Mouse (Mus musculus): ENCODE data around the gene Pecam1. TPM values are rescaled to one million over a fixed set of nuclear protein-coding genes. Genes with fewer than 3 reads are reported as not detected.

Pecam1 gene
- 51.7 and 55.0 TPM in 2 replicates for polyA plus RNA-seq (2015; fragmentation: Nextera tagmentation; extraction: Ambion mirVana)

- 58% methylated on average over 13 of the region's 13 CpGs for WGBS
- Histone ChIP-seq H3K27ac (ENCODE audit: low read length) (peak within 1 kb of the TSS; percentile 6; the same call in 1 of the 2 replicates), H3K4me3 (replicated peaks; ENCODE audit: low read length) (no peak within 1 kb of the TSS), H3K4me2 (ENCODE audit: low read depth, low read length) (no peak within 1 kb of the TSS), H3K4me1 (ENCODE audit: control insufficient read depth, insufficient read depth, low read length) (0 out of 2 replicates have a peak, but pooled peaks cover 3% of the 10 kb centered on the region), H3K27me3 (ENCODE audit: control insufficient read depth, insufficient read depth, low read length) (no peaks in the 10 kb centered on the region), H3K9ac (ENCODE audit: low read length) (no peak within 1 kb of the TSS), H3K36me3 (ENCODE audit: control insufficient read depth, insufficient read depth, low read length) (no peaks in the 10 kb centered on the region), H3K9me3 (replicated peaks; ENCODE audit: control insufficient read depth, low read length) (no peaks in the 10 kb centered on the region)
- ATAC-seq (ENCODE audit: insufficient read depth, low FRiP score) = no peak
These were observed at the start of gene Pecam1 for GRCm38 (mm10) chr11:106750121-106750751. TSS of gene Pecam1 (minus strand) at chr11:106750628.

- WGBS = 48% methylated on average over 9 of the region's 9 CpGs
- Histone ChIP-seq H3K9me3 (replicated peaks; ENCODE audit: control insufficient read depth, low read length) (no peaks in the 10 kb centered on the region), H3K9ac (ENCODE audit: low read length) (no peak overlapping the region), H3K36me3 (ENCODE audit: control insufficient read depth, insufficient read depth, low read length) (no peaks in the 10 kb centered on the region), H3K4me2 (ENCODE audit: low read depth, low read length) (no peak overlapping the region), H3K27me3 (ENCODE audit: control insufficient read depth, insufficient read depth, low read length) (no peaks in the 10 kb centered on the region), H3K4me1 (ENCODE audit: control insufficient read depth, insufficient read depth, low read length) (no peaks in the 10 kb centered on the region), H3K27ac (ENCODE audit: low read length) (no peak overlapping the region), H3K4me3 (replicated peaks; ENCODE audit: low read length) (no peak overlapping the region)
- no peak for ATAC-seq (ENCODE audit: insufficient read depth, low FRiP score)
These were observed 45.3 kb upstream of the Pecam1 start for GRCm38 (mm10) chr11:106795679-106796078.

GRCm38 (mm10) chr11:106793846-106794245 is 43.4 kb upstream of the Pecam1 start:
- Histone ChIP-seq H3K27ac (ENCODE audit: low read length) (no peak overlapping the region), H3K9me3 (replicated peaks; ENCODE audit: control insufficient read depth, low read length) (no peaks in the 10 kb centered on the region), H3K4me2 (ENCODE audit: low read depth, low read length) (no peak overlapping the region), H3K27me3 (ENCODE audit: control insufficient read depth, insufficient read depth, low read length) (no peaks in the 10 kb centered on the region), H3K4me1 (ENCODE audit: control insufficient read depth, insufficient read depth, low read length) (no peaks in the 10 kb centered on the region; the same call in 1 of the 2 replicates), H3K36me3 (ENCODE audit: control insufficient read depth, insufficient read depth, low read length) (no peaks in the 10 kb centered on the region), H3K4me3 (replicated peaks; ENCODE audit: low read length) (no peak overlapping the region), H3K9ac (ENCODE audit: low read length) (no peak overlapping the region)
- WGBS = 73% methylated on average over 4 of the region's 4 CpGs
- ATAC-seq (ENCODE audit: insufficient read depth, low FRiP score) = no peak

- WGBS = 2% methylated on average over 6 of the region's 6 CpGs
These were observed 39.2 kb upstream of the Pecam1 start for GRCm38 (mm10) chr11:106789649-106790048.

GRCm38 (mm10) chr11:106788775-106789459 is 38.5 kb upstream of the Pecam1 start, which contains the start of the genes Ddx5 and Cep95:
TSS of gene Ddx5 (minus strand) at chr11:106789185.
TSS of gene Cep95 (plus strand) at chr11:106789252.
- peak within 1 kb of the TSS; percentile 99 for H3K27ac ChIP-seq (ENCODE audit: low read length)
- peak; percentile 94 for ATAC-seq (ENCODE audit: insufficient read depth, low FRiP score)
- peaks cover 4% of the 10 kb centered on the region; the same call in 1 of the 2 replicates for H3K4me1 ChIP-seq (ENCODE audit: control insufficient read depth, insufficient read depth, low read length)
- H3K27me3 ChIP-seq (ENCODE audit: control insufficient read depth, insufficient read depth, low read length) = no peaks in the 10 kb centered on the region
- peaks cover 9% of the 10 kb centered on the region; the same call in 1 of the 2 replicates for H3K36me3 ChIP-seq (ENCODE audit: control insufficient read depth, insufficient read depth, low read length)
- H3K4me3 ChIP-seq (replicated peaks; ENCODE audit: low read length) = peak within 1 kb of the TSS; percentile 95
- under 1% methylated on average over 58 of the region's 58 CpGs for WGBS
- peak within 1 kb of the TSS; percentile 98 for H3K9ac ChIP-seq (ENCODE audit: low read length)
- H3K9me3 ChIP-seq (replicated peaks; ENCODE audit: control insufficient read depth, low read length) = no peaks in the 10 kb centered on the region
- peak within 1 kb of the TSS; percentile 94 for H3K4me2 ChIP-seq (ENCODE audit: low read depth, low read length)

More at GRCm38 (mm10) chr11:106789649-106790048, 39.2 kb upstream of the Pecam1 start:
- Histone ChIP-seq H3K4me3 (replicated peaks; ENCODE audit: low read length) (peak overlapping the region; percentile 95), H3K27me3 (ENCODE audit: control insufficient read depth, insufficient read depth, low read length) (no peaks in the 10 kb centered on the region), H3K4me1 (ENCODE audit: control insufficient read depth, insufficient read depth, low read length) (peaks cover 4% of the 10 kb centered on the region; the same call in 1 of the 2 replicates), H3K9me3 (replicated peaks; ENCODE audit: control insufficient read depth, low read length) (no peaks in the 10 kb centered on the region), H3K36me3 (ENCODE audit: control insufficient read depth, insufficient read depth, low read length) (0 out of 2 replicates have a peak, but pooled peaks cover 6% of the 10 kb centered on the region), H3K27ac (ENCODE audit: low read length) (peak overlapping the region; percentile 99), H3K9ac (ENCODE audit: low read length) (peak overlapping the region; percentile 98), H3K4me2 (ENCODE audit: low read depth, low read length) (peak overlapping the region; percentile 94)
- ATAC-seq (ENCODE audit: insufficient read depth, low FRiP score) = no peak

- Histone ChIP-seq H3K4me1 (ENCODE audit: control insufficient read depth, insufficient read depth, low read length) (peaks cover 4% of the 10 kb centered on the region; the same call in 1 of the 2 replicates), H3K9ac (ENCODE audit: low read length) (peak overlapping the region; percentile 98), H3K4me3 (replicated peaks; ENCODE audit: low read length) (peak overlapping the region; percentile 95), H3K4me2 (ENCODE audit: low read depth, low read length) (no peak overlapping the region), H3K27me3 (ENCODE audit: control insufficient read depth, insufficient read depth, low read length) (no peaks in the 10 kb centered on the region), H3K9me3 (replicated peaks; ENCODE audit: control insufficient read depth, low read length) (no peaks in the 10 kb centered on the region), H3K36me3 (ENCODE audit: control insufficient read depth, insufficient read depth, low read length) (peaks cover 16% of the 10 kb centered on the region), H3K27ac (ENCODE audit: low read length) (peak overlapping the region; percentile 99)
- WGBS = under 1% methylated on average over 79 of the region's 79 CpGs
- ATAC-seq (ENCODE audit: insufficient read depth, low FRiP score) = peak; percentile 85
These were observed 37.8 kb upstream of the Pecam1 start for GRCm38 (mm10) chr11:106788026-106788774.

GRCm38 (mm10) chr11:106787131-106788025 is 37.0 kb upstream of the Pecam1 start:
- Histone ChIP-seq H3K4me3 (replicated peaks; ENCODE audit: low read length) (peak overlapping the region; percentile 95), H3K4me1 (ENCODE audit: control insufficient read depth, insufficient read depth, low read length) (peaks cover 4% of the 10 kb centered on the region; the same call in 1 of the 2 replicates), H3K36me3 (ENCODE audit: control insufficient read depth, insufficient read depth, low read length) (peaks cover 22% of the 10 kb centered on the region), H3K9ac (ENCODE audit: low read length) (peak overlapping the region; percentile 98), H3K4me2 (ENCODE audit: low read depth, low read length) (peak overlapping the region; percentile 88), H3K27ac (ENCODE audit: low read length) (peak overlapping the region; percentile 99), H3K27me3 (ENCODE audit: control insufficient read depth, insufficient read depth, low read length) (no peaks in the 10 kb centered on the region), H3K9me3 (replicated peaks; ENCODE audit: control insufficient read depth, low read length) (no peaks in the 10 kb centered on the region)
- under 1% methylated on average over 65 of the region's 65 CpGs for WGBS
- ATAC-seq (ENCODE audit: insufficient read depth, low FRiP score) = peak; percentile 44

- no peak for ATAC-seq (ENCODE audit: insufficient read depth, low FRiP score)
- Histone ChIP-seq H3K9ac (ENCODE audit: low read length) (no peak overlapping the region), H3K4me1 (ENCODE audit: control insufficient read depth, insufficient read depth, low read length) (peaks cover 7% of the 10 kb centered on the region; the same call in 1 of the 2 replicates), H3K27ac (ENCODE audit: low read length) (no peak overlapping the region), H3K4me2 (ENCODE audit: low read depth, low read length) (no peak overlapping the region), H3K36me3 (ENCODE audit: control insufficient read depth, insufficient read depth, low read length) (peaks cover 22% of the 10 kb centered on the region), H3K9me3 (replicated peaks; ENCODE audit: control insufficient read depth, low read length) (no peaks in the 10 kb centered on the region), H3K4me3 (replicated peaks; ENCODE audit: low read length) (no peak overlapping the region), H3K27me3 (ENCODE audit: control insufficient read depth, insufficient read depth, low read length) (no peaks in the 10 kb centered on the region)
- WGBS = 76% methylated on average over 1 of the region's 1 CpGs
These were observed 34.6 kb upstream of the Pecam1 start for GRCm38 (mm10) chr11:106785043-106785442.
